Mouse (Mus musculus) spleen, embryonic (tissue): Measurements from ENCODE around the gene Gm13696.
"Not testable (repeated sequence)": the region's sequence is repeated elsewhere in the genome, so short reads cannot be mapped to it uniquely, and the experiment has no call there.

Experiments
- CTCF ChIA-PET: fragments of 350-600 bp; sonication (Branson Sonifier 250); formaldehyde crosslinking; loops from one replicate; lab custom pipeline; 2022; lab: Charles Lee

Gene Gm13696

DNA sequence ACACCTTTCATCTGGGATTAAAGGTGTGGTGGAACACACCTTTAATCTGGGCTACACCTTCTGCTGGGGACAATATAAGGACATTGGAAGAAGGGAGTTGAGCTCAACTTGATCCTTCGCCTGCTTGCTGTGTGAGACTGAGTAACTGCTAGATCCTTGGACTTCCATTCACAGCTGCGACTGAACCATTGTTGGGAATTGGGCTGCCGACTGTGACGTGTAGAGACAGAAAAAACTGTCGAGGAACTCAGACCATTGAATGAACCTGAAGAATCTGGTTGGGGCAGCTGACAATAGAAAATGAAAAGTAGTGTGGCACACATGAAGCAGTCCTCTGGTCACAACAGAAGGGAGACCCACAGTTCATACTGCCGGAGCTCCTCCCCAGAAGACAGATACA is at the start of gene Gm13696:
TSS of gene Gm13696 (plus strand) at position 301 of the 400 bp plus-strand sequence.
- CTCF ChIA-PET, result not testable (repeated sequence)

DNA sequence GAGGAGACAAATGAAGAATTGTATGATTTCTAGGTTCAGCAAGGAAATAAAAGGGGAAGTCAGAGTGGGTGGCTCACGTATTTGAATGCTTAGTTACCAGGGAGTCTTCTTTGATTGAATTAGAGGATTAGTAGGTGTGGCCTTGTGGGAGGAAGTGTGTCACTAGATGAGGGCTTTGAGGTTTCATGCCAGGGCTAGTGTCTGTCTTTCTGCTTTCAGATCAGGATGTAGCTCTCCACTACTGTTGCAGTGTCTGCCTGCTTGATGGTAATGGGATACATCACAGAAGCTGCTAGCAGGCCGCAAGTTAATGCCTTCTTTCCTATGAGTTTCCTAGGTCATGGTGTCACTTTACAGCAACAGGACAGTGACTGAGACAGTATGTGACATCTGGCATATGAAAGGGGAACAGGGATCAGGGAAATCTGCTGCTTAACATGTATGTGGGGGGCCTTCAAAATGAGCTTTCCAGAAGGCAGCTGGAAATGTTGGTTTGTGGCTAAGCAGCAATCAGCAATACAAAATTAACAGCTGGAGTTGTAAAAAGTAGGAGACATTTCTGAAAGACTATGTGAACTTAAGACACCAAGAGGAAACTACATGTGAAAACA is 43.3 kb upstream of the Gm13696 start:
- CTCF ChIA-PET, result no interaction called here

DNA sequence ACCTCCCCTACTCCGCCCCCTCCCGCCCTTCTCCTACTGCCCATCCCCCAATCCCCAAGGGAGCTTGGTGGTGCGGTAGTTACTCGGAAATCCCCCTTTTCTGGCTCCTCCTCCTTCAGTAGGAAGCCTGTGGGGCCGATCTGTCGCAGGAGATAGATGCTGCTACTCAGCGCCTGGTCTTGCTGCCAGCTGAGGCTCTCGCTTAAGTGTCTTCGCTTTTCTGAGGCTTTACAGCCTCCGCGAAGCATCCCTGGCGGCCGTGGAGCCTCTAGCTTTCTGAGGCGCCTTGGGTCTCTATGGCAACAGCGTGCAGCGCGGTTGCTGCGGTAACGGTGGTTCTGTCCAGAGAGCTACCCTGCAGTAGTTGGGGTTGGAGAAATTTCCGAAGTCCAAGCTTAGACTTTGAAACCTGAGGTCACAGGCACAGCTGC is 32.0 kb upstream of the Gm13696 start, which contains the start of gene Zswim2:
TSS of gene Zswim2 (minus strand) at position 298 of the 431 bp plus-strand sequence.
- CTCF ChIA-PET, result interaction anchor here (0.5 to 0.7 kb wide), 3 partner anchors 15 to 251 kb away, joined by 4 to 16 read pairs (median 5); no protein-coding TSS in a partner anchor

DNA sequence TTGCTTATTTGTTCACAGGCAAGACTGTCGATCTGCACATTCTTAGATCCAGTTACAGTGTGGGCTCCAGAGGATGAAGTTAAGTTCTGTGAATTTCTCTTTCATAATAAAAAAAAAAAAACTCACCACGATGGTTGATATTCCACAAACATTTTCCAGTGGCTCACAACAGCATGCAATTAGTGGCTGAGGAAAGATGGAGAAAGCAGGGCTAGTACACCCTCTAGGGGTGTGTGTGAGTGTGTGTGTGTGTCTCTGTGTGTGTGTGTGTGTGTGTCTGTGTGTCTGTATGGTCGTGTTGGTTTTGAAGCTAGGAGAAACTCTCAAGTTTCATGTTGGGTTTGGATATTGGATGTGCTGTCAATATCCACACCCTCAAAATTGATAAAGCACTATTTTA is 31.5 kb upstream of the Gm13696 start:
- CTCF ChIA-PET, result interaction anchor here (0.5 to 0.7 kb wide), 4 partner anchors 15 to 252 kb away, joined by 3 to 16 read pairs (median 4); no protein-coding TSS in a partner anchor

DNA sequence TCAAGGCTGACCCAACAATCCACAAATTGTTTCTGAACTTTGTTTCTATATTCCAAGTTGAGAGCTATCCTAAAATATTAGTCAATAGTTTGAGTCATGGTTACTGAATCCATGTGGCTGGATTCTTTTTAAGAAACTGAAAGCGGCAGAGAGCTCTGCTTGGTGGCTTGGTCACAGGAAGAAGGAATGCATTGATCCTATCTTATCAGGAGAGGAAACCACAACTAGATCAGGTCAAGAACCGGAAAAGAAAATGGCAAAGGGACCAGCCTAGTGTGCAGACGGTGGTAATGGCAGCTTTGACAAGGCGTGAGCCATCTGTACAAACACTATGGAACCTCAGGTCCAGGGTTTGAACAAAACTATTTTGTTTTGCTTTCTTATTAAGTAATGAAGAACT is 31.1 kb upstream of the Gm13696 start:
- CTCF ChIA-PET, result interaction anchor here (0.6 kb wide), 1 partner anchor 91 kb away, joined by 3 read pairs; no protein-coding TSS in a partner anchor

DNA sequence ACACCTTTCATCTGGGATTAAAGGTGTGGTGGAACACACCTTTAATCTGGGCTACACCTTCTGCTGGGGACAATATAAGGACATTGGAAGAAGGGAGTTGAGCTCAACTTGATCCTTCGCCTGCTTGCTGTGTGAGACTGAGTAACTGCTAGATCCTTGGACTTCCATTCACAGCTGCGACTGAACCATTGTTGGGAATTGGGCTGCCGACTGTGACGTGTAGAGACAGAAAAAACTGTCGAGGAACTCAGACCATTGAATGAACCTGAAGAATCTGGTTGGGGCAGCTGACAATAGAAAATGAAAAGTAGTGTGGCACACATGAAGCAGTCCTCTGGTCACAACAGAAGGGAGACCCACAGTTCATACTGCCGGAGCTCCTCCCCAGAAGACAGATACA is 17.5 kb upstream of the Gm13696 start, which contains the start of gene Gm13698:
TSS of gene Gm13698 (plus strand) at position 301 of the 400 bp plus-strand sequence.
- CTCF ChIA-PET, result not testable (repeated sequence)

DNA sequence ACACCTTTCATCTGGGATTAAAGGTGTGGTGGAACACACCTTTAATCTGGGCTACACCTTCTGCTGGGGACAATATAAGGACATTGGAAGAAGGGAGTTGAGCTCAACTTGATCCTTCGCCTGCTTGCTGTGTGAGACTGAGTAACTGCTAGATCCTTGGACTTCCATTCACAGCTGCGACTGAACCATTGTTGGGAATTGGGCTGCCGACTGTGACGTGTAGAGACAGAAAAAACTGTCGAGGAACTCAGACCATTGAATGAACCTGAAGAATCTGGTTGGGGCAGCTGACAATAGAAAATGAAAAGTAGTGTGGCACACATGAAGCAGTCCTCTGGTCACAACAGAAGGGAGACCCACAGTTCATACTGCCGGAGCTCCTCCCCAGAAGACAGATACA is 11.7 kb upstream of the Gm13696 start, which contains the start of gene Gm13693:
TSS of gene Gm13693 (plus strand) at position 301 of the 400 bp plus-strand sequence.
- CTCF ChIA-PET, result not testable (repeated sequence)

DNA sequence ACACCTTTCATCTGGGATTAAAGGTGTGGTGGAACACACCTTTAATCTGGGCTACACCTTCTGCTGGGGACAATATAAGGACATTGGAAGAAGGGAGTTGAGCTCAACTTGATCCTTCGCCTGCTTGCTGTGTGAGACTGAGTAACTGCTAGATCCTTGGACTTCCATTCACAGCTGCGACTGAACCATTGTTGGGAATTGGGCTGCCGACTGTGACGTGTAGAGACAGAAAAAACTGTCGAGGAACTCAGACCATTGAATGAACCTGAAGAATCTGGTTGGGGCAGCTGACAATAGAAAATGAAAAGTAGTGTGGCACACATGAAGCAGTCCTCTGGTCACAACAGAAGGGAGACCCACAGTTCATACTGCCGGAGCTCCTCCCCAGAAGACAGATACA is 5.9 kb upstream of the Gm13696 start, which contains the start of gene Gm13695:
TSS of gene Gm13695 (plus strand) at position 301 of the 400 bp plus-strand sequence.
- CTCF ChIA-PET, result not testable (repeated sequence)

DNA sequence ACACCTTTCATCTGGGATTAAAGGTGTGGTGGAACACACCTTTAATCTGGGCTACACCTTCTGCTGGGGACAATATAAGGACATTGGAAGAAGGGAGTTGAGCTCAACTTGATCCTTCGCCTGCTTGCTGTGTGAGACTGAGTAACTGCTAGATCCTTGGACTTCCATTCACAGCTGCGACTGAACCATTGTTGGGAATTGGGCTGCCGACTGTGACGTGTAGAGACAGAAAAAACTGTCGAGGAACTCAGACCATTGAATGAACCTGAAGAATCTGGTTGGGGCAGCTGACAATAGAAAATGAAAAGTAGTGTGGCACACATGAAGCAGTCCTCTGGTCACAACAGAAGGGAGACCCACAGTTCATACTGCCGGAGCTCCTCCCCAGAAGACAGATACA is 5.7 kb downstream of the Gm13696 start, which contains the start of gene Gm13694:
TSS of gene Gm13694 (plus strand) at position 301 of the 400 bp plus-strand sequence.
- CTCF ChIA-PET, result not testable (repeated sequence)

DNA sequence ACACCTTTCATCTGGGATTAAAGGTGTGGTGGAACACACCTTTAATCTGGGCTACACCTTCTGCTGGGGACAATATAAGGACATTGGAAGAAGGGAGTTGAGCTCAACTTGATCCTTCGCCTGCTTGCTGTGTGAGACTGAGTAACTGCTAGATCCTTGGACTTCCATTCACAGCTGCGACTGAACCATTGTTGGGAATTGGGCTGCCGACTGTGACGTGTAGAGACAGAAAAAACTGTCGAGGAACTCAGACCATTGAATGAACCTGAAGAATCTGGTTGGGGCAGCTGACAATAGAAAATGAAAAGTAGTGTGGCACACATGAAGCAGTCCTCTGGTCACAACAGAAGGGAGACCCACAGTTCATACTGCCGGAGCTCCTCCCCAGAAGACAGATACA is 11.5 kb downstream of the Gm13696 start, which contains the start of gene Gm13697:
TSS of gene Gm13697 (plus strand) at position 301 of the 400 bp plus-strand sequence.
- CTCF ChIA-PET, result not testable (repeated sequence)

DNA sequence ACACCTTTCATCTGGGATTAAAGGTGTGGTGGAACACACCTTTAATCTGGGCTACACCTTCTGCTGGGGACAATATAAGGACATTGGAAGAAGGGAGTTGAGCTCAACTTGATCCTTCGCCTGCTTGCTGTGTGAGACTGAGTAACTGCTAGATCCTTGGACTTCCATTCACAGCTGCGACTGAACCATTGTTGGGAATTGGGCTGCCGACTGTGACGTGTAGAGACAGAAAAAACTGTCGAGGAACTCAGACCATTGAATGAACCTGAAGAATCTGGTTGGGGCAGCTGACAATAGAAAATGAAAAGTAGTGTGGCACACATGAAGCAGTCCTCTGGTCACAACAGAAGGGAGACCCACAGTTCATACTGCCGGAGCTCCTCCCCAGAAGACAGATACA is 17.3 kb downstream of the Gm13696 start, which contains the start of gene Gm13691:
TSS of gene Gm13691 (plus strand) at position 301 of the 400 bp plus-strand sequence.
- CTCF ChIA-PET, result not testable (repeated sequence)

DNA sequence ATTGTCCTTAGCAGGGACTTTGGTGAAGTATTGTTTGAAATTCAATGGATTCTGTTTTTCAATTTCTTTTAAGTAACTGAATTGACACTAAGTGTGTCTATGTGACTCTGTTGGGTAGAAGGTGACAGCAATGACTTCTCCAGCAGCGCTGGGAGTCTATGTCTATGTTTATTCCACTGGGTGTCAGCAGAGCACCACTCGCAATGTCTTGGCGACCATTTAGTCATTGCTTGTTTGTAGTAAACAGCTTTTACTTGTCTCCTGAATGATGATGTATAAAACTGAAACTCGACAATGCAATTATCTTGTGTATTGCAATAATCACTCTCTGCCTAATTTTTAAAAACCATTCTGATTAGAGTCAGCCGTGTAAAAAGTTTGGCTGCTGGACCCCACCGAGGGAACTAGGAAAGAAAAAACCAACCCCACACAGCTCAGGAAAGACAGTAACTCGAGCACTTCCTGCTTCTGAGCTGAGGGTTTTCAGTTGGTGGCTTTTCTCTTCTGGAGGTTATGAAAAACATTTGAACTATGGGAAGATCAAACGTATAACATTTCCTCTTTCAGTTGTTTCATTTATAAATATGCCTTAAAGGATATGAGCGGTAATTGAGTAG is 20.8 kb downstream of the Gm13696 start:
- CTCF ChIA-PET, result not testable (repeated sequence)

DNA sequence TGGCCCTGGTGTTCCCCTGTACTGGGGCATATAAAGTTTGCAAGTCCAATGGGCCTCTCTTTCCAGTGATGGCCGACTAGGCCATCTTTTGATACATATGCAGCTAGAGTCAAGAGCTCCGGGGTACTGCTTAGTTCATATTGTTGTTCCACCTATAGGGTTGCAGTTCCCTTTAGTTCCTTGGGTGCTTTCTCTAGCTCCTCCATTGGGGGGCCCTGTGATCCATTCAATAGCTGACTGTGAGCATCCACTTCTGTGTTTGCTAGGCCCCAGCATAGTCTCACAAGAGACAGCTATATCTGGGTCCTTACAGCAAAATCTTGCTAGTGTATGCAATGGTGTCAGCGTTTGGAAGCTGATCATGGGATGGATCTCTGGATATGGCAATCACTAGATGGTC is 21.6 kb downstream of the Gm13696 start:
- CTCF ChIA-PET, result not testable (repeated sequence)

DNA sequence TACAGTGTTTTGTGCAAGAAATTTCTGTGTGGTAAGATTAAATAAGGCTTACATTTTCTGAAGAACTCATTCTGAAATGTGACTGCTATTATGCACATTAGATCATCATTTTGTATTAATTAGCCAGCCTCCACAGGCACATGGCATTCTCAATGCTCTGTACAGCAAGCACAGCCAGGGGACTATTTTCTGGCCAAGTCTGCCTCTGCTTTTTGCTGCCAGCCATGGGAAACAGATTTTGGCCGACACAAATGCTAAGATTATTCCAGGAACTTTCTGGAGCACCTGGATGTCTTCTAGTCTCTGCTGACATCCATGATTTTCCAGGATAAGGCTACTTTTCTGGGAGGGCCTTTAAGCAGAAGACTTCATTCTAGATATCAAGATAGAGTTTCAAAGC is 36.0 kb downstream of the Gm13696 start:
- CTCF ChIA-PET, result no interaction called here

DNA sequence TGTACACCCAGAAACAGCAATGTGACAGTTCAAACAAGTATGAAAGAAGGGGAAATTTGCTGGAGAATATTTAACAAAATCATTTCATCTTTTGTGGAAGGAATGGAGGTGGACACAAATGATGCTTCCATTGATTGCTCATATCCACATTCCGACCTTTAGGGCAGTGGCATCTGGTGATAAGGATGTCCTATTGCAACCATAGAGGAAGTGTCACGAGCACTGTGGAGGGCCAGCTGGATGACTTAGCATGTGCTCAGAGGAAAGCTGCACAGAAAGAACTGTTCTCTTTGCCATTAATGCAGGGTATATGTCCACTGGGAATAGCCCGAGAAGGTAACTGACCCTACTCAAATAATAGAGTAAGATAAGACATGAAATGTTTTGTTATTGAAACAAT is 36.9 kb downstream of the Gm13696 start:
- CTCF ChIA-PET, result no interaction called here

DNA sequence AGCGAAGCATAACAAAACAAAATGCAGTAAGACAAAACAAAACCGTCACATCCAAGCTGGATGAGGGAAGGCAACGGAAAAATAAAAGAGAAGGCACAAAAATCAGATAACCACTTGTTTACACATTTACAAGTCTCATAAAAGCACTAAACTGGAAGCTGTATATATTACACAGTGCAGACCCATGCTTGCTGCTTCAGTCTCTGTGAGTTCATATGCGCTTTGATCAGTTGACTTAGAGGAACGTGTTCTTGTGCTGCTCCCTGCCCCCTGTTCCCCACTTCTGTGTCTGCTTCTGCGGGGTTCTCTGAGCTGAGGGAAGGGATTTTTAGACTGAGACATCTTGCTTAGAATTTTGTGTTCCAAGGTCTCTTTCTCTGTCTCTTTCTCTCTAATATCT is 41.6 kb downstream of the Gm13696 start:
- CTCF ChIA-PET, result no interaction called here

DNA sequence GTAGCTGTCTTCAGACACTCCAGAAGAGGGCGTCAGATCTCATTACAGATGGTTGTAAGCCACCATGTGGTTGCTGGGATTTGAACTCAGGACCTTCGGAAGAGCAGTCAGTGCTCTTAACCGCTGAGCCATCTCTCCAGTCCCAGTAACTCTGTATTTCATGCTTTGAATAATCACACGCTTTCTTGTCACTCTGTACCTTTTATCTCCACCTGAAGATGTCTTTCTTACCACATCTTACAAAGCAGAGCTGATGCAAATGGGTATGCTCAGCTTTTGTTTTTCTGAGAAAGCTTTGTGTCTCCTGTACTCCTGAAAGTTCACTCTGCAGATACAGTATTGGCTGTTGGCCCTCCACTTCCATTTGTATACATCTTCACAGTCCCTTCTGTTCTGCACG is 43.4 kb downstream of the Gm13696 start:
- CTCF ChIA-PET, result not testable (repeated sequence)

DNA sequence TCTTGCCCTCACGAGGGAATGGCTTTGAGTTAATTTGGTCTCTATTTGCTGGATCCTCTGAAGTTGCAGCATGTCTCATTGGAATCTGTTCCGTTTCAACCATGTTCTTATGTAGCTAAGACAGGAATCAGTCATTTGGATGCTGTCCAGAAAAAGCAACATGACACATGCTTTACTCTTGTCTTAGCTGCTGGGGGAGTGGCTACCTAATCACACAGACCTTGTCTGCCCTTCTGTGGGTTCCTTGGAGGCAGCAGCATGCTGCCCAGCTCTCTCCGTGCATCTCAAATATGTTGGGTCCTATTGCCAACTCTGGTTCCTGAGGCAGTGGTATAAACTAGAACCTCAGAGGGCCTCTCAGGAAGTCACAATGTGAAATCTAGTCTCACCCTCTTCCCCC is 45.4 kb downstream of the Gm13696 start:
- CTCF ChIA-PET, result no interaction called here

DNA sequence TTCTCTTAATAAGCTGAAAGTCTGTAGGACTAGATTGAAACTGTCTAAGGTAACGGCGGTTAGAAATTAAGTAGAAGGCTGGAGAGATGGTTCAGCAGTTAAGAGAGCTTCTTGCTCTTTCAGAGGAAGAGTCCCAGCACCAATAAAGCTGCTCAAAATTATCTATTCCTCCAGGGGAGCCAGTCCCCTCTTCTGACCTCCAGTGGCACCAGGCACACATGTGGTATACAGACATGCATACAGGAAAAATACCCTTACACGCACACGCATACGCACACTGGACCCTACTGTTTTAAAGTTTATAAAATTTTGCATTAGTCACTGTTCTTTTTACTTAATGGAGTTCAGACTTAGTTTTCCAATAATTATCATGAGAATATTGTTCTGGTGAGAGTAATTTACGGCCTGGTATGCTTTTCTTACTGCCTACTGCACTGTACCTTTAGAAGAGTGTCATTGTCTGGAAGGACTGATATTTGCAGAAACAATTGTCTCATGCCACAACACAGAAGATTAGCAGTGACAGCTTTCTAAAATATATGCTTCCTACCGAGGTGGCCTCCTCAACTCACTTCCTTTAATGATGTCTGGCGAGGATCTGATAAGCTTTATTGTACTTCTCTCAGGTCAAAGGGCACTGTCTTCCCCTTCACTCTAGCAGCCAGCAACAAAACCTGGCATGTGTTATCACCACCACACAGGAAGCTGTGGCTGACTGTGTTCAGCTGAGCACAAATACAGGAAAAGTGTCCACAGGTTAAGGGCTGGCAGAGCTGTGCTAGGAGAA is 46.8 kb downstream of the Gm13696 start:
- CTCF ChIA-PET, result no interaction called here

DNA sequence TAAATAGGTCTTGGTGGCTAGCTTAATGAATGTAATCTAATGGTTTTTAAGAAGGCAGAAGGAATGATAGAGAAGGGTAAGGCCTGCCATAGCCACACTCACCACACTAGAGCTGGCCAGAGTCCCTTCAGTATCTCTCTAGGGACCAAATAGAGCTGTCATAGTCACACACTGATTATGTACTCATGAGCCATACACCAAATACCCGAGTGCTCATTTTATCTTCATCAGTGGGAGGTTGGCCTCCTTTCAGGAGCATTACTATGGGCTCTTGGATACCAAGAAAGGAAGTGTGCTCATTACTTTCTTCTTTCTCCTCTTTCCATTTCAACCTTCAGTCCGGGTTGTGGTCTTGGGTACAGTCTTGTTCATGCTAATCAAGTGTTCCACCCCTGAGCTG is 49.0 kb downstream of the Gm13696 start:
- CTCF ChIA-PET, result no interaction called here

DNA sequence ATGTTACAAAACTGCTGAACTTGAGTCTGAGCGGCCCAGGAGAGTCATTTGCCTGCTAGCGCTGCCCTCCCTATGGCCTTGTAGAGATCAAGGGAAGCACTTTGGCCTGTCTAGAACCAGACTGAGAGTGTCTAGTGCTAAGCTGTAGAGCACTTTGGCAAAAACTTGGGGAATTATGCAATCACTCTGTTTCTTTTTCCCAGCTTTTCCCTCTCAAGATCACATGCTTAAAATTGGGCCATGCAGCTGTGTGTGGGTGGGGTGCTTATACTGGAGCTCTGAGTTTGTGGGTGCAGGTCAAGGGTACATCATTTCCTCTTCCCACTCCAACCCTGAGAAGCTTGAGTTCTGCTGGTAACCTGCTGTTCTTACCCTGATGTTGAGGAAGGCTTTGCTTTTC is 50.0 kb downstream of the Gm13696 start:
- CTCF ChIA-PET, result interaction anchor here (0.5 kb wide), 1 partner anchor 281 kb away, joined by 6 read pairs; no protein-coding TSS in a partner anchor

DNA sequence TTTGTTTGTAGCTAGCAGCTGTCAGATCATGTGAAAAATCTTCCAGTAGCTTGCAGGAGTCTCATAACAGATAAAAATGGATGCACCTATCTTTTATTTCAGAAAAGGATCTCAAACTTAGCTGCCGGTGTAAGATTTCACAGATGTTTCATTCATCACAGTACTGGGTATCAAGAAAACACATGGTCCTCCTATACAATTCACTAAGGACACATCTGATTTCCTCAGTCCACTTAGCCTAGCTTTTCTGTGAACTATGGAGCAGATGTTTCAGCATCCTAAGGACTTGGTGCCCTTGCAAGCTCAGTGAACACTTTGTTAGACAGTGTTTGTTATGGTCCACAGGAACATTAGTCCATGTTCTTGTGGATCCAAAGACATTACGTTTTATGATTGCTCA is 50.4 kb downstream of the Gm13696 start:
- CTCF ChIA-PET, result no interaction called here
